Mouse (Mus musculus): ENCODE results near the gene Pde8b. TPM values are rescaled to one million over a fixed set of nuclear protein-coding genes. Genes with fewer than 3 reads are reported as not detected.

Pde8b gene
- total RNA-seq, 2 experiments from 2014 or later: 2.0 to 2.2 TPM

DNA sequence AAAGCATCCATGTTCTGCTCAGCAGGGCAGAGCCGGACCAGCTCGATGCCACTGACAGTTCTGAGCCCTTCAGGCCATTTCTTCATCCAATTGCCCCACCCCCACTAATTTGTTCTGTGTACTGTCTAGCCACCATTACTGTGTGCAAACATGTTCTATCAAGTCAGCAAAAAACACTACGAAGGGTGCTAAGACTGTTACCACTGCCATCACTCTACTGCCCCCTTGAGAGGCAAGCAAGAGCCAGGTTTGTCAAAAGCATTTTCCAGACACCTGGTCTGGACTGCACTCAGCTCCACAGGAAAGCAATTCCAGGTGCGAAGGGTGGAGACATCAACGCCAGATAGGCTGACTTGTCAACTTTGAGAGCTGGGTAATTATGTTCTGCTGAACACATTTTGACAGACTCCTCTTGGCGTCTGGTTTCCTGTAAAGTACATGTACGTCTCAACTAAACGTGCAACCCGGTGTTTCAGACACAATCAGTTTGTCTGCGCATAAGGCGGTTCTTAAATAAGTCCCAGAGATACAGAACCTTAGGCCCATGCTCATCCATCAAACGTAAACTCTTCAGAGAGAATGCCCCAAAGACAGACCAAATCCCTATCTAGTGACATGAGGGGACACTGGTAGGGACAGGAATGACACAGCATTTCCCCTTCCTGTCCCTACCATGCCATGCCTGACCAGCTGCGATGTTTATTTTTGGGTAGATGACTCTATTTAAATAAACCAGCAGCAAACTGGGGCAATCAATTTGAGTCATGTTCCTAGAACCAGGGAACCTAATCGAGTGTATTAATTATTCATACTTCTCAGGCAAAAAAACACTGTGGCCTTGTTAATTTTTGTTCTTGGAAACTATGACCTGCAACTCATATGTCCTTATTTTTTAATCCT lies 158.3 kb downstream of the Pde8b start:
- ATAC-seq (ENCODE audit: poor library complexity, severe bottlenecking): no peak

DNA sequence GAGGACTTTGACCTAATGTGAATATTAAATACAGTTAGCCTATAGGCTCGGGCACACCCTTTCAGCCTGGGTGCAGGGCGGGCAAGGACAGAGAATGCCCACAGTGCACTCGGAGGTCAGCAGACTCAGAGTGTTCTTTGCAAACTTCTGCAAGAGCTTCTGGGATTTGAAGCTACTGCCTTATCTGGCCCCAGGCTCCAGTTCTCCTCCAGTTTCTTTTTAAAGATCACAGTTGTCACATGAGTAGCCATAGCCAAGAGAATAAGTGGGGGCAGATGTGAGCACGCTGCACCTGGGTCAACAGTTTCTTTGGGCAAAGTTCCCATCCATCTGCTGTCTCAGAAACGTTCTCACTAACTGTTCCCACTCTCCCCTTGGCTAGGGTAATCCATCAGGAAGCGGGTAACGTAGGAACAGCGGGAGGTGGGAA lies 162.8 kb downstream of the Pde8b start:
- ATAC-seq (ENCODE audit: poor library complexity, severe bottlenecking): no peak

DNA sequence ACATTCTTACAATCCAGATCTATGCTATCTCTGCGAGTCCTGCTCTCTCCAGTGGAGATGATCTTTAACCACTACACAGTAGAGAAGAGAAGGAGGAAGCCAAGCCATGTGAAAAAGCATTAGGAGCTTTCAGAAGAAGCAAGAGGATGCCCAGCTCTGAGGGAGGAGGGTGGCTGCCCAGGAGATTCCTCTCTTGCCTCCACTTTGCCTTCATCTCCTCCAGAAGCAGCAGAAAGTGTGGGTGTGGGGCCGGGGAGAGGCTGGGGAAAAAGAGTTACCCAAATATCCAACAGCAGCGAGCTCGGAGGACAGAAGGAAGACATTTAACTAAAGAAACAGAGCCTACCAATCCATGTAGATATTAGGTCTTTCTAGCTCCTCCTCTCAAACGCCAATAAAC lies 164.1 kb downstream of the Pde8b start:
- no peak for ATAC-seq (ENCODE audit: poor library complexity, severe bottlenecking)

DNA sequence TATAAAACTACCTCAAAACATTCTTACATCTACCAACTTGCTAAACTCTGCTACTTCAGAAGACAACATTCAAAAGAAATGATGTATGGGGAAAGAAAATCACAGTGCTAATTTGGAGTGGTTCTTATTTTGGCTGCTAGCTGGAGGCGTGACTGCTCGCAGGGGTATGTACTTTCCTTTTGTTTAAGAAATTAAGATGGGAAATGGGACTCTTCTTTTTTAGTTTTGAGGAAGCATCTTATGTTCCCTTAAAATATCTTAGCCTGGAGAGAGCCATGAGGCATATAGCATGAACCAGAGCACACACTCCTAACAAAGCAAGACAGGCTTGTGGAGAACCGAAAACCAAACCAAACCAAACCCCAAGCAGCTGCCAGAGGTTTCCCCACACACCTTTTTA lies 167.5 kb downstream of the Pde8b start:
- no peak for ATAC-seq (ENCODE audit: poor library complexity, severe bottlenecking)

DNA sequence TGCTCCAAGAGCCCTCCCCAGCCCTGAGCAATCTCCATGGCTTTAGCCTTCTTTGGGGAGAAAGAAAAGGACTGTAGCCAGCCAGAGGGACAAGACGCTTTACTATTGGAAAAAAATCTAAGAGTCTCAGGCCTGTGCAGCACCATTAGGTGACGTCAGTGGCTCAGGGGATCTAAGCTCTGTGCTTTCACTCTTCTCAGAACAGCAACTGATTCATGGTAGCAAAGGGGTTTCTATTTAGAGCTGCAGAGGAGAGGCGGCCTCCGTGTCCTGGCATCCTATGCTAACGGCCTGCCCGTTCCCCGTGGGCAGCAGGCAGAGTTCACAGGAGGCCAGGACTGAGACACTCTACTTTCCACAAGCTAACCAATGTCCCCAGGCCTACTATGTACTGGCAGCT lies 169.1 kb downstream of the Pde8b start:
- ATAC-seq (ENCODE audit: poor library complexity, severe bottlenecking): no peak

DNA sequence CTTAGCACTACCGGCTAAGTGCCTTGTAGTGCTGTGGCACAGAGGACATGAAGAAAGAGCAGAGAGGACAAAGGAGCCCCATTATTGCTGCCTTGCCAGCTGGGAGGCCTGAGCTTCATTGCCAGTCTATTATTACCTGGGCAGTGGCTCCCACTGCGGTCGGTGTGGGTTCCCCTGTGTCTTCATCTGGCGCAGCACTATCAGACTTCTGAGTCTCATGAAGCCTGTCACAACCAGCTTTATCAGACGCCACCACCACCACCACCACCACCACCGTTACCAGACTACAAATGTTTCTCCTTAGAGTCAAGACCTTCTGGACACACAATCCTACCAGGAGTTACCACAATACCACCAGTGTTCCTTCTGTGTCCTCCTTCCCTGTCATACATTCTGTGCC lies 171.6 kb downstream of the Pde8b start:
- no peak for ATAC-seq (ENCODE audit: poor library complexity, severe bottlenecking)

DNA sequence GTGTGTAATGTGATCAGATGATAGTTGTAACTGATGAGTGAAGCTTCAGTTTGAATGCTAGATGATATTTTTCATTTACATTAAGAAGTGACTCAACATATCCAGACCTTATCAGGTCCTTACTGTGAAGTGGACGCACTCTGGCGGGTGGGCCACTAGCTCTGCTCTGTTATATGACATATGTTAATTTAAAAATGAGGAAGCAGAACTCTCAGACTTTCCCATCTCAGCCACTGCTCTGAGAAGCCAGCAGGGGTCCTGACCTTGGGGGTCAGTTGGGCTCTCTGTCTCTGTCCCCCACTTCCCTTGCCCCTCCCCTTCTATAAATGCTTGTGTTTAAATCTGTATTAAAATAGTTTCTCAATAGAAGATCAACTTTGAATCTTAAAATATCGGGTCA lies 172.4 kb downstream of the Pde8b start:
- 0 out of 2 replicates have a peak, but pooled peaks have one; percentile 24 for ATAC-seq (ENCODE audit: poor library complexity, severe bottlenecking)

DNA sequence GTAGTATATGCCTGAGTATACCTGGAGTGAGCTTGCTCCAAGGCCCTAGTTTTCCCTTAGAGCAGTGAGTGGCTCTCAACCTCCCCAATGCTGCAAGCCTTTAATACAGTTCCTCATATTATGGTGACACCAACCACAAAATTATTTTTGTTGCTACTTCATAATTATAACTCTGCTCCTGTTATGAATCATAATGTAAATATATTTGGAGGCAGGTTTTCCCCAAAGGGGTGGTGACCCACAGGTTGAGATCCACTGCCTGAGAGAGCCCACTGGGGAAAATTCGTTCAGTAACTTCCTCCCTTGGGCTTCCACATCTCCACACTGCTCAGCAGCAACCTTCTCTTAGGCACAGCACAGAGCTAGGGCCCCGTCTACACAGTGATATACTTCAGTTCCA lies 174.0 kb downstream of the Pde8b start:
- no peak for ATAC-seq (ENCODE audit: poor library complexity, severe bottlenecking)

DNA sequence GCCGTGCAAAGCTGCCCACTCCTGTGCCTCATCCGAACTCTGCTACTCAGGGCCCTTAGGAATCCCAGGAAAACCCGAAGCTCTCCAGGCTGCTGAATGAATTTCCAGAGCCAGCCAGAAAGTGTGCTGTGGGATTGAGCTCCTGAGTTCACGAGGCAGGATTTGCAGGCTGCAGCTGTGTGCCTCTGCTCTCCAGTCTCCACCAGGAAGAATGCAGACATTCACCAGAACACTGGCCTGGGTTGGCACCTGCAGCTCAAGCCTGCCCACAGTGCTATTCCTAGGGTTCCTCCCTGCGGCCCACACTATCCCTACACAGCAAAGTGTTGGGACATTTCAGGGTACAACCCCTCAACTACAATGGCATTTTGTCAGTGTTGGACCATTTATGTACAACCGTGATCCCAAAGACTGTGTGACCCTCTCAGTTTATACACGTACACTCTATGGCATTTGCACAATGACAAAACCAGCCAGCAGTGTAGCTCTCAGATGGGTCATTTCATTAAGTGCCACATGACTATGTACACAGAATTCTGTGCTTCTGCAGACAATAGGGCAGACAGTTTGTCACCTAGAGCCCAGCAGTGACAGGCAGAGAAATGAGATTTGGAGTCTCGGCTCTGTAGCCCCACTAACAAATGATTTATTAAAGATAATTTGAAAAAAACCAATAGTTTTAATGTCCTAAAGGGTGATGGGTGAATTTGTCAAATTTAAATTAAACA lies 176.5 kb downstream of the Pde8b start:
- no peak for ATAC-seq (ENCODE audit: poor library complexity, severe bottlenecking)

DNA sequence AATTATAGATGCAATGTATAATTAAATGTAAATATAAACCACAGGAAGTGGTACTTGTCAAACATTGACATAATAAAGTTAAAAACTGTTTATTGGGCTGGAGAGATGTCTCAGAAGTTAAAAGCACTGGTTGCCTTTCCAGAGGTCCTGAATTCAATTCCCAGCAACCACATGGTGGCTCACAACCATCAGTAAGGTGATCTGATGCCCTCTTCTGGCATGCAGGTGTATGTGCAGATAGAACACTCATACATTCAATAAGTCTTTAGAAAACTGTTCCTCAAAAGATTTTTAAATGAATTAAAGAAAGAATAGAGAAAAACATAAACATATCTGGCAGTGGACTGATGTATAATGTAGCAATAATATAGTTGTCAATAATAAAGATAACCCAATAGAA lies 179.9 kb downstream of the Pde8b start:
- no peak for ATAC-seq (ENCODE audit: poor library complexity, severe bottlenecking)

DNA sequence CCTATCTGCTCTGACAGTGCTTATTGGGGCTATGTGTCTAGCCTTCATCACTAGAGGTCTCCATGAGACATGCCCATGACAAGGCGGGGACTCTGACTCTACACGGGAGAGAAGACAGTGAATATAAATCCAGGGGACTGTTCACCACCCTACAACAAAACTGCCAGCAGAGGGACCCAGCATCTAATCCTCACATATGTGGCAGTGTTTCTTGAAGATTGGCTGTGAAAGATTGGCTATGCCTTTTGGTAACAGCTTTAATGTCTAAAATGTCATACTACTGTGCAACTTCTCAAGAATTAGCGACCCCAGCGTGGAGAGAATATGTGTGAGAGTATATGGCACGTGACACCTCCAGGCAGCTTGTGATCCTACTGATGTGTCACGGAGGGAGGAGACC lies 182.3 kb downstream of the Pde8b start:
- no peak for ATAC-seq (ENCODE audit: poor library complexity, severe bottlenecking)

DNA sequence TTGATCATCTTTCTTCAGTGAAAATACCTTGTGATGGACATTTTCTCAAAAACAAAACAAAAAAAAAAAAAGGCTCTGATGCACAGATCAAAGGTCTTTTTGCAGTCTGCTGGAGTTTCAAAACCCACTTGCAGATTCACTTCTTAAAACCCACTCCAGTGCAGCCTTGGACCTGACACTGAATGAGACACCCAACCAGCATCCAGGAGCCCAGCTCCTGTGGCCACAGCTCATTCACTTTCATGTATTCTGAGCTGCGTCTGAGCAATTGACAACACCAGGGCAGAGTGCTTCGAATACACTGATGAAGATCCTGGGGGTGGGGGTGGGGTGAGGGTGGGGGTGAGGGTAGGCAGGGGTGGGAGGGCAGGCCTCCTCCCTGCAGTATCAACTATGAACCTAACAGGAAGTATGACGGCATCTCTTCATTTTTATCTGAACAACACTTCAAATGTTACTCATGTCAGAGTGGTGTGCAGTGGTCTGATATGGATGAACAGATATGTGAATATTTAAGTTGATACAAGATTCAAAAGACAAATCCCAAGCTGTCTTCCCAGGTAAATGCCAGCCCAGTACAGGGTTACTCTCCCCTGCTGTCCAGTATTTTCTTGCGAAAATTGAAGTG lies 186.6 kb downstream of the Pde8b start:
- no peak for ATAC-seq (ENCODE audit: poor library complexity, severe bottlenecking)

DNA sequence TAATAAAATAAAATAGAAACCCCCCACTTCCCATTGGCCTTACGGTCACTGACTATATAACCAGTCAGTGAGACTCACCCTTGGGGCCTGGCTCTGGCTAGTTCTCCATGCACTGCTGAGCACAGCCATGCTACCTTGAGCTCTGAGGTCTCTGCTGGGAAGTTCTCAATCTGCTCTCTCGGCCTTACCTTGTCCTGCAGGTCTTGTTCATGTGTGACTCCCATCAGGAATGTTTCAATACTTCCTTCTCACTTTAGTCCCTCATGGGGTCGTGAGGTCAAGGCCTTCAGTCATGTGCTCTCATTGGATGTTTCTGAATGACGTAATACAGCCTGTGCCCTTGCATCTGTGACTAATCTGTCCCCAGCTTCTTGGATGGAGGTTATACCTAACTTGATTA lies 191.3 kb downstream of the Pde8b start:
- no peak for ATAC-seq (ENCODE audit: poor library complexity, severe bottlenecking)

DNA sequence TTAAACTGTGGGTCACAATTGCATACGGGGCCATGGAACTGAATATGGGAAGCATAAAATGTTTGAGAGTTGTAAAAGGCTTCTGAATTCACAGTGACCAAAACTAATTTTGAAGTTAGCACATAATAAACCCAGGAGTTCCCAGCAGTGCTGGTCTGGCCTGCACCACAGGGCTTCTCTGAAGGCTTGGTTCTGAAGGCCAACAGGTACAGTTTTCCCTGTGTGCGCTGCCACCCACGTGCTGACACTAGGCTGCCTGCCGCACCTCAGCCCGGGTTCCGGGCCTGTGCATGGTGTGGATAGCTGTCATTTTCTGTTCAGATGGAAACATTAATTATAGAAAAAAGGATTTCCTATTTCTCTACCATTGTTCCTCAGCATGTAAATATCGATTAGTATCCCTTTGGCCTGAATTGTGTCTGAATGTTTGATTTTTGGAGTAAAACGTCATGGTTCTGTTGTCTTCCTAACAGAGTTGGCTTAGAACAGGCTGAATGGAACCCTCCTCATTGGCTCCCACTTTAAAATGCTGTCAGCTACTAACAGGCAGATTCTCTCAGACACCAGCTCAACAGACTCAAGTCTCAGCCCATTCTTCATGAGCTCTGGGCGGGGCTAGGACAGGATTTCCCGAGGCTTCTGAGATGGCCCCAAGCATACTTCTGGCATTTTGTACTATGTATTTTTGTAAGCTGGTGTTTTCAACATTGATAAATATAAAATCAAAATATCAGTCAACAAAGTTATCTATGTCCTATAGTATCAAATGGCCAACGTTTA lies 193.4 kb downstream of the Pde8b start:
- no peak for ATAC-seq (ENCODE audit: poor library complexity, severe bottlenecking)

DNA sequence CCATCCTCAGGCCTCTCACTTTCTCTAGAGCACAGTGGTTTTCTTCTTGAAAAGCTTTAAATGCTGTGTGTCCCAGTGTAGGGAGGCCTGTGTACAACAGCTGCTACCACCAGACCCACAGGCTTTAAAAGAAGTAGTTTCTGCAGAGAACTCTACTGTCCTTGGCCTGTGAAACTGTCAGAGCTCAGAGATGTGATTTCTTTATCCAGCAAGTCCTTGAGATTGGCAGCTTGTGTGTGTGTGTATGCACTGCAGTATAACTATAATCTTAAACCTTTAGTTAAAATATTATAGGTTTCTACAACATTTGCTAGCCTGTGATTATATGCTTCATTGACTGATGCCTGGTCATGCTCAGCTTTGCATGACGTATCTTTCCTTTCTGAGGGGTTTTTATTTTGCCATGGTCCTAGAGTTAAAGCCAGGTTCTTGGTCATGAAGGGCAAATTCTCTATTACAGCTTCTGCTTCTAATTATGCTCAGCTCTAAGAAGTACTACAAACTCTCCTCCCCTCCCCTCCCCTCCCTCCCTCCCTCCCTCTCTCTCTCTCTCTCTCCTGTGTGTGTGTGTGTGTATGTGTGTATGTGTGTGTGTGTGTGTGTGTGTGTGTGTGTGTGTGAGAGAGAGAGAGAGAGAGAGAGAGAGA lies 194.3 kb downstream of the Pde8b start:
- no peak for ATAC-seq (ENCODE audit: poor library complexity, severe bottlenecking)

DNA sequence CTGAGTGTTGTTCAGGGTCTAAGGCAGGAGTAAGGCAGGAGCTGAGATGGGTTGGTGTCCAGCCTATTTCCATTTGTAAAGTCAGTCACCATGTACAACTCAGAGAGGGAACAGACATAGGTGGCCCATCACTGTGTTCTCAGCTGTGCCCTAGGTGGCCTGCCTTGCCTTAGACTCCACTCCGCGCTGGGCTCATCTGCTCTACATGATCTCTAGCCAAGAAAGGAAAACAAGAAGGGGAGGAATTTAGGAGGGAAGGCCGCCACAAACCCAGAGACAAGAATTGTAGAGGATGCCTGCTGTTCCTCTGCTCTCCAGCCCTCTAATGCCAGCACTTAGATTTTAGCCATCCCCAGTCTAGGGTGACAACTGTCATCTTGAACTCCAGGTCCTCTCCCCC lies 197.7 kb downstream of the Pde8b start:
- ATAC-seq (ENCODE audit: poor library complexity, severe bottlenecking): no peak

DNA sequence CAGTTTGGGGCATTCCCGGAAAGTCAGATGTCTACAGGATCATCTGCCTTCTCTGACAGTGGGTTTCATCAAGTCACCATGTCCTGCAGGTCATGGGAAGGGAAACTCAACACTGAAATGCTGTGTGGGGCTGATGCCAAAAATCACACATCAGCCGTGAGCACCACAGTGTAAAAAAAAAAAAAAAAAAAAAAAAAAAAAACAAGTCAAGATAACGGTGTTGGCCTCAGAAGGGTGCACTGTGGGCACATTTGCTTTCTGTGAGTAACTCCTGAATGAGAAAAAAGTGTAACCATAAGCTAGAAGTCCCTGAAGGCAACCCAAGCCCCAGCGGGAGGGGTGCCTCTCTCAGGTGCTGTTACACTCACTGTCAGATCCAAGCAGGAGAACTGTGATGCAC lies 199.7 kb downstream of the Pde8b start:
- ATAC-seq (ENCODE audit: poor library complexity, severe bottlenecking): no peak

DNA sequence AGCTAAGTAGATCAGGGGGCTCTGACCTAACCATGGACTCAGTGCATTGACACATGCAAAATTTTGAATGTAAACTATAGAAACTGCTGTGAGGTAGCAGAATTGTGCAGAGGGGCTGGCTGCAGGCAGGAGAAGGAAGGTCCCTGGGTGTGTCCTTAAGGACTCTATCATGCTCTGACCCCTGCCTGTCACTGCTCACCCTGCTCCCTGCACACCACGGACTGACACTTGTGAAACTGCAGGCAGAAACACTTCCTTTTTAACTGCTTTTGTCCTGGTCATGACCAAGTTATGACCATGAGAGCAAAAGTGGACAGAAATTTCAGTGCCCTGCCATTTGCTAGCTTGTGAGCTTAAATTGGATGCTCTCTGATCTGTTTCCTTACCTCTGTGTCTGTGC lies 206.0 kb downstream of the Pde8b start:
- ATAC-seq (ENCODE audit: poor library complexity, severe bottlenecking): peak; percentile 86

DNA sequence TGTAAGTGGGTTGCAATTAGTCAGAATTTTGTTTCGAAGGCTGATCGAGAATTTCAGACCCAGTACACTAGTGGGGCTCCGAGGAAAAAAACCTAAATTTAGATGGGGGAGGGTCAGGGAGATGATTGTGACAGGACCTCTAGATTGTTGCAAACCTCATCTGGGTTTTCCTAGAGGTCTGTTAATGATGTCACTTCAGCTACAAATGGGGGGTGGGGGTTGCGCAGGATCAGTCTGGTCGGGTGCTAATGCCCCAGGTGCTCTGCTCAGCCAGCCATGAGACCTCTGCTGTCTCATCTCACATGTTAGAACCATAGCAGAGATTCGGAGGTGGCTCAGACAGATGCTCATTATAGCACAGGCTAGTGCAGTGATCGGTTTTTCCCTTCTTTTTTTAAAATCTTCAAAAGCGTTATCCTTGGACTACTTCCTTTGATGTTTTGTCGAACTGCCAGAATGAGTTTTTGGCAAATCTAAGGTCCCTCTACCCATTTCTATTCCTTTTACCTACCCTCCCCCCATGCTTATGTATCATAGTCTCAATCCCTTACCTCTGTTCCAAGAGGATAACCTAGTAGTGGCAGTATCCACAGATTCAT lies 209.9 kb downstream of the Pde8b start:
- ATAC-seq (ENCODE audit: poor library complexity, severe bottlenecking): no peak

DNA sequence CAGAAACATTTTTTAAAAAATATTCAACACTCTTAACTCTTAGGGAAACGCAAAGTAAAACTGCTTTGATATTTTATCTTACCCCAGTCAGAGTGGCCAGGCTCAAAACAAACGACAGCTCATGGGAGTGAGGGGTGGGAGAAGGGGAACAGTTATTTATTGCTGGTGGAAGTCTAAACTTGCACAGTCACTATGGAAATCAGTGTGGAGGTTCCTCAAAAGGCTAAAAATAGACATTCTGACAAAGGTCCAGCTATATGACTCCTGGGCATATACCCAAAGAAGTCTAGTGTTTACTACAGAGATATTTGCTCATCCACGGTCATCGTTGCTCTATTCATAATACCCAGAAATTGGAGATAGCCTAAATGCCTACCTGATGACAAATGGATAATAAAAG lies 211.9 kb downstream of the Pde8b start:
- ATAC-seq (ENCODE audit: poor library complexity, severe bottlenecking): peak; percentile 67
